Mouse (Mus musculus): ENCODE measurements around the gene Shc3. TPM values are rescaled to one million over a fixed set of nuclear protein-coding genes. Genes with fewer than 3 reads are reported as not detected.

The Shc3 gene
- polyA plus RNA-seq, 1 experiment from 2014 or later, result not detected

- Histone ChIP-seq H3K36me3 (ENCODE audit: control insufficient read depth, insufficient read depth, low read length) (no peaks in the 10 kb centered on the region), H3K9me3 (ENCODE audit: control insufficient read depth, low read length) (no peaks in the 10 kb centered on the region), H3K4me2 (ENCODE audit: low read depth, low read length) (no peak overlapping the region), H3K27me3 (ENCODE audit: control insufficient read depth, insufficient read depth, low read depth, low read length) (no peaks in the 10 kb centered on the region), H3K9ac (ENCODE audit: low read length) (no peak overlapping the region), H3K27ac (ENCODE audit: low read length) (no peak overlapping the region), H3K4me3 (ENCODE audit: low read length) (no peak overlapping the region), H3K4me1 (replicated peaks; ENCODE audit: control insufficient read depth, insufficient read depth, low read length) (no peaks in the 10 kb centered on the region)
- ATAC-seq (ENCODE audit: low read depth), result no peak
- WGBS, result 76% methylated on average over 14 of the region's 14 CpGs
Measured at GRCm38 (mm10) chr13:51437105-51438085, 131.8 kb downstream of the Shc3 start.

GRCm38 (mm10) chr13:51435146-51435545, 134.1 kb downstream of the Shc3 start:
- no peaks in the 10 kb centered on the region for H3K9me3 ChIP-seq (ENCODE audit: control insufficient read depth, low read length)
- no peak for ATAC-seq (ENCODE audit: low read depth)
- no peak overlapping the region for H3K4me3 ChIP-seq (ENCODE audit: low read length)
- H3K9ac ChIP-seq (ENCODE audit: low read length), result no peak overlapping the region
- no peak overlapping the region for H3K4me2 ChIP-seq (ENCODE audit: low read depth, low read length)
- no peaks in the 10 kb centered on the region for H3K4me1 ChIP-seq (replicated peaks; ENCODE audit: control insufficient read depth, insufficient read depth, low read length)
- H3K36me3 ChIP-seq (ENCODE audit: control insufficient read depth, insufficient read depth, low read length), result no peaks in the 10 kb centered on the region
- H3K27ac ChIP-seq (ENCODE audit: low read length), result no peak overlapping the region
- 23% methylated on average over 2 of the region's 2 CpGs for WGBS
- H3K27me3 ChIP-seq (ENCODE audit: control insufficient read depth, insufficient read depth, low read depth, low read length), result no peaks in the 10 kb centered on the region

GRCm38 (mm10) chr13:51434460-51434859, 134.8 kb downstream of the Shc3 start:
- no peaks in the 10 kb centered on the region for H3K9me3 ChIP-seq (ENCODE audit: control insufficient read depth, low read length)
- no peaks in the 10 kb centered on the region for H3K27me3 ChIP-seq (ENCODE audit: control insufficient read depth, insufficient read depth, low read depth, low read length)
- no peak overlapping the region for H3K27ac ChIP-seq (ENCODE audit: low read length)
- no peak overlapping the region for H3K9ac ChIP-seq (ENCODE audit: low read length)
- 0 out of 2 replicates have a peak, but pooled peaks have one; percentile 20 for ATAC-seq (ENCODE audit: low read depth)
- no peaks in the 10 kb centered on the region for H3K36me3 ChIP-seq (ENCODE audit: control insufficient read depth, insufficient read depth, low read length)
- 53% methylated on average over 2 of the region's 2 CpGs for WGBS
- no peak overlapping the region for H3K4me2 ChIP-seq (ENCODE audit: low read depth, low read length)
- H3K4me1 ChIP-seq (replicated peaks; ENCODE audit: control insufficient read depth, insufficient read depth, low read length), result no peaks in the 10 kb centered on the region
- H3K4me3 ChIP-seq (ENCODE audit: low read length), result no peak overlapping the region

GRCm38 (mm10) chr13:51433371-51433770, 135.8 kb downstream of the Shc3 start:
- H3K9ac ChIP-seq (ENCODE audit: low read length), result no peak overlapping the region
- H3K27me3 ChIP-seq (ENCODE audit: control insufficient read depth, insufficient read depth, low read depth, low read length), result no peaks in the 10 kb centered on the region
- H3K4me3 ChIP-seq (ENCODE audit: low read length), result no peak overlapping the region
- H3K9me3 ChIP-seq (ENCODE audit: control insufficient read depth, low read length), result no peaks in the 10 kb centered on the region
- 60% methylated on average over 3 of the region's 3 CpGs for WGBS
- ATAC-seq (ENCODE audit: low read depth), result no peak
- H3K36me3 ChIP-seq (ENCODE audit: control insufficient read depth, insufficient read depth, low read length), result no peaks in the 10 kb centered on the region
- H3K4me1 ChIP-seq (replicated peaks; ENCODE audit: control insufficient read depth, insufficient read depth, low read length), result no peaks in the 10 kb centered on the region
- no peak overlapping the region for H3K4me2 ChIP-seq (ENCODE audit: low read depth, low read length)
- no peak overlapping the region for H3K27ac ChIP-seq (ENCODE audit: low read length)

- Histone ChIP-seq H3K4me2 (ENCODE audit: low read depth, low read length) (no peak overlapping the region), H3K9me3 (ENCODE audit: control insufficient read depth, low read length) (no peaks in the 10 kb centered on the region), H3K36me3 (ENCODE audit: control insufficient read depth, insufficient read depth, low read length) (peaks cover 4% of the 10 kb centered on the region; the same call in 1 of the 2 replicates), H3K9ac (ENCODE audit: low read length) (no peak overlapping the region), H3K27ac (ENCODE audit: low read length) (no peak overlapping the region), H3K4me3 (ENCODE audit: low read length) (no peak overlapping the region), H3K4me1 (replicated peaks; ENCODE audit: control insufficient read depth, insufficient read depth, low read length) (no peaks in the 10 kb centered on the region), H3K27me3 (ENCODE audit: control insufficient read depth, insufficient read depth, low read depth, low read length) (no peaks in the 10 kb centered on the region)
- ATAC-seq (ENCODE audit: low read depth), result no peak
- WGBS, result 78% methylated on average over 4 of the region's 4 CpGs
Measured at GRCm38 (mm10) chr13:51425662-51426443, 143.4 kb downstream of the Shc3 start.

- Histone ChIP-seq H3K4me2 (ENCODE audit: low read depth, low read length) (no peak overlapping the region), H3K4me3 (ENCODE audit: low read length) (no peak overlapping the region), H3K36me3 (ENCODE audit: control insufficient read depth, insufficient read depth, low read length) (peaks cover 7% of the 10 kb centered on the region), H3K9me3 (ENCODE audit: control insufficient read depth, low read length) (no peaks in the 10 kb centered on the region), H3K9ac (ENCODE audit: low read length) (no peak overlapping the region), H3K4me1 (replicated peaks; ENCODE audit: control insufficient read depth, insufficient read depth, low read length) (0 out of 2 replicates have a peak, but pooled peaks cover 5% of the 10 kb centered on the region), H3K27me3 (ENCODE audit: control insufficient read depth, insufficient read depth, low read depth, low read length) (no peaks in the 10 kb centered on the region), H3K27ac (ENCODE audit: low read length) (no peak overlapping the region)
- WGBS, result 13% methylated on average over 5 of the region's 5 CpGs
- peak; percentile 30; the same call in 1 of the 2 replicates for ATAC-seq (ENCODE audit: low read depth)
Measured at GRCm38 (mm10) chr13:51424647-51425046, 144.6 kb downstream of the Shc3 start.

- no peak overlapping the region for H3K27ac ChIP-seq (ENCODE audit: low read length)
- no peak overlapping the region for H3K4me3 ChIP-seq (ENCODE audit: low read length)
- H3K27me3 ChIP-seq (ENCODE audit: control insufficient read depth, insufficient read depth, low read depth, low read length), result no peaks in the 10 kb centered on the region
- no peaks in the 10 kb centered on the region for H3K9me3 ChIP-seq (ENCODE audit: control insufficient read depth, low read length)
- H3K36me3 ChIP-seq (ENCODE audit: control insufficient read depth, insufficient read depth, low read length), result peaks cover 11% of the 10 kb centered on the region
- WGBS, result 62% methylated on average over 9 of the region's 9 CpGs
- no peak overlapping the region for H3K9ac ChIP-seq (ENCODE audit: low read length)
- H3K4me1 ChIP-seq (replicated peaks; ENCODE audit: control insufficient read depth, insufficient read depth, low read length), result peaks cover 5% of the 10 kb centered on the region; the same call in 1 of the 2 replicates
- ATAC-seq (ENCODE audit: low read depth), result no peak
- no peak overlapping the region for H3K4me2 ChIP-seq (ENCODE audit: low read depth, low read length)
Measured at GRCm38 (mm10) chr13:51423647-51424046, 145.6 kb downstream of the Shc3 start.

- no peak overlapping the region for H3K27ac ChIP-seq (ENCODE audit: low read length)
- H3K27me3 ChIP-seq (ENCODE audit: control insufficient read depth, insufficient read depth, low read depth, low read length), result no peaks in the 10 kb centered on the region
- ATAC-seq (ENCODE audit: low read depth), result no peak
- H3K9ac ChIP-seq (ENCODE audit: low read length), result no peak overlapping the region
- 80% methylated on average over 9 of the region's 9 CpGs for WGBS
- H3K9me3 ChIP-seq (ENCODE audit: control insufficient read depth, low read length), result no peaks in the 10 kb centered on the region
- no peak overlapping the region for H3K4me3 ChIP-seq (ENCODE audit: low read length)
- H3K4me1 ChIP-seq (replicated peaks; ENCODE audit: control insufficient read depth, insufficient read depth, low read length), result peaks cover 28% of the 10 kb centered on the region
- H3K4me2 ChIP-seq (ENCODE audit: low read depth, low read length), result no peak overlapping the region
- H3K36me3 ChIP-seq (ENCODE audit: control insufficient read depth, insufficient read depth, low read length), result peaks cover 11% of the 10 kb centered on the region
Measured at GRCm38 (mm10) chr13:51420861-51421260, 148.4 kb downstream of the Shc3 start.

- H3K9ac ChIP-seq (ENCODE audit: low read length), result no peak overlapping the region
- no peak overlapping the region for H3K27ac ChIP-seq (ENCODE audit: low read length)
- H3K4me2 ChIP-seq (ENCODE audit: low read depth, low read length), result no peak overlapping the region
- peaks cover 31% of the 10 kb centered on the region for H3K4me1 ChIP-seq (replicated peaks; ENCODE audit: control insufficient read depth, insufficient read depth, low read length)
- H3K4me3 ChIP-seq (ENCODE audit: low read length), result no peak overlapping the region
- no peaks in the 10 kb centered on the region for H3K27me3 ChIP-seq (ENCODE audit: control insufficient read depth, insufficient read depth, low read depth, low read length)
- H3K9me3 ChIP-seq (ENCODE audit: control insufficient read depth, low read length), result 0 out of 2 replicates have a peak, but pooled peaks cover 3% of the 10 kb centered on the region
- H3K36me3 ChIP-seq (ENCODE audit: control insufficient read depth, insufficient read depth, low read length), result peaks cover 19% of the 10 kb centered on the region
- ATAC-seq (ENCODE audit: low read depth), result no peak
- WGBS, result 86% methylated on average over 15 of the region's 15 CpGs
Measured at GRCm38 (mm10) chr13:51419501-51419900, 149.7 kb downstream of the Shc3 start.
